Mouse (Mus musculus) c-Kit-positive CD71-positive TER-119-positive erythroid progenitor cells, embryonic 14.5 days (primary cell): Measurements from ENCODE around the gene Klrb1.

ENCODE experiments used
- DNase-seq: peaks from one replicate; pipeline ENCODE4 v3.0.0-alpha.2; 2013; ENCODE audit warnings: low spot score

Klrb1 gene

GRCm38 (mm10) chr6:128734896-128735295 lies 12.0 kb upstream of the Klrb1 start:
- DNase-seq: no peak

DNA sequence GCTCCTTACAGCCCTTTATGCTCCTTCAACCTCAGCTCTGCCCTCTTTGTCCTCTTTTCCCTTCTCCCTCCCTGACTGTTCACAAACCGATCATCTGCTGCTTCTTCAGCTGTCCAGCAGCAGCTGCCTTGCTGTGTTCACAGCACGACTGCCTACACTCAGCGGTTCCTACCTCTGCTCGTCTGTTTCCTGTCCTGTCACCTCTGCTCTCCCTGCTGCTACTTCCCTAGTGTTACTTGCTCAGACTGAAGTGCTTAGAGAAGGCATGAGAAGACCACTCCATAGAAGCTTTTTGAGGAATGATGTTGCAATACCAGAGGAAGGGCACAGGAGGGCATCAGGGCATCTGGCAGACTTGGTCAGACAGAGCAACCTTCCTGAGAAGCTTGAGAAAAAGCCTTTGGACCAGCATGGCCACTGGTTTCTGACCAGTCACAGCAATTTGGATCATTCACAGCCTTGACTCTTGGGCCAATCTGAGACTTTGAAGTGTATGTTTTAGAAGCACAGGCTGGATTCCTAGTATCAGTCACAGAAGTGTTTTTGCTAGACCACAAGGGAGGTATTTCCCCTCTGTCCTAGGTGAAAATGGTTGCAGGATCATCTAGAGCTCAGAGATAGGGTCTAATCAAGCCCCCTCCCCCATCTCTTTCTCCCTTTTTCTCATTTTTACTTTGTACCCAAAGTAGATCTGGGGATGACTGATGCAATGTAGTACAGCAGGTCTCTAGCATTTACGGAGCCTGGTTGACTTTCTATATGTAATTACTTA lies 11.2 kb upstream of the Klrb1 start:
- DNase-seq: no peak

DNA sequence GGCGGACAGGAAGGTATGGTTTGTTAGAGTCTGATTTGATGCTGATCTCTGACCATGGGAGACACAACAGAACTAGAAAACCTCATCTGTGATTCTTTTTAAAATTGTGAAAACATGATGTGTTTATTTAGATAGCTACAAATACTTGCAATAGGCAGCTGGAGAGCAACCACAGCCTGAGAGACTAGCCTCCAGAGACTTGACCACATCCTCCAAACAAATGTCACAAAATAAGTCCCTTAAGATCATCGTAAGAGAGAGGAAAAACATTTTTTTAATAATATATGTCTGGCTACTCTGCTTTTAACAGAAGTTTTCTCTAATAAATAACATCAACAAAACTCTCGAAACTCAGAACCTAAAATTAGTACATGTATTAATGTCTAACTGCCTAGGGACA lies 9.2 kb upstream of the Klrb1 start:
- DNase-seq: no peak

DNA sequence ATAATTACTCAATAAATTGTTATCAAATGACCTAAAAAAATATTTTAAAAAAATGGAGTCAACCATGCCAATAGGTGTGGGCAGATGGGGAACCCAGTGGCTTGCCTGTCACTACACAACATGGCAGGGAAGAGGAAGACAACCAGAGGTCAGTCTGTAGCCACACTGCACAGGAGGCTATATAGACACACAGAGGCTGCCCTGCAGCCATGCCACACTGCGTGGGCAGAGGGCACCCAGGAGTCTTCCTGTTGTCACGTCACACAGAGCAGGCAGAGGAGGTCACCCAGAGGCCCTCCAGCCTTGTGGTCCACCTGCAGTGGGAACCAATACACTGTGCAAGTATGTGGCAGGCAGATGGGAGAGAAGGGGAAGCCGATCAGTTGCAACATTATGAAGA lies 21.2 kb downstream of the Klrb1 start:
- no peak for DNase-seq

- DNase-seq: no peak
These were observed 43.3 kb downstream of the Klrb1 start for GRCm38 (mm10) chr6:128679574-128679973.

DNA sequence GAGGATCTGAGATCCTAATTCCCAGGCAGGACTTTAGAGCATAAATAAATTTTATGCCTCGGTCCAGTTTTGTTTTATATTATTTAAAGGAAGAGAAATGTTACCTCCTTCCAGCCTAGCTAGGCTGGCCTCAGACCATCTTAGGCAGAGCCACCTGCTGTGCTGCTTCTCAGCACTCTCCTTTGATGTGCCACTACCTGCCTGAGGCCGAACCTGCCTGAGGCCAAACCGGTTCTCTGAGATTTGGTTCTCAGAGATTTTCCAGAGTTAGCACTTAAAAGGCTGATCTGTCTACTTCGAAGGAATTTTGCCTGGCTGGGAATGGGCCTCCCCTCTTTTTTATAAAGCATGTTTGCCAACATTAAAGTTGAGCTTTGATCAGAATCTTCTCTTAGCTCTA lies 52.9 kb downstream of the Klrb1 start:
- no peak for DNase-seq

DNA sequence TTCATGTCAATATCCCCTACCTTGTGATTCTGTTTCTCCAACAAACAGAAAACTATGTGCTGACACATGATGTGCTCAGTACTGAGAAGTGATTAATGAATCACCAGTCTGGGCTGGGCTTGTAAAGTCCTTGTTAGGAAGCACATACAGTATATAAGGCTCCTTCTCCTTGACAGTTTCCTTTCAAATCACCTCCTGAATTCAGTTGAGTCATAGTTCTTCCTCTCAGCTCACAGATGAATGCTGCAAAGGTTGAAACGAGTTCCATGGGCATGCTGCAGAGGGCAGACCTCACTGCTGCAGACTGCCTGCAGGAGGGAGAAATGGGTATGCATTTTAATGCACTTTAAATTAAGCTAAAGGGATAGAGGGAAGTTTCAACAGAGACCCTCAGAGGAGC lies 60.7 kb downstream of the Klrb1 start, which contains the start of gene Clec2h:
TSS of gene Clec2h (plus strand) at position 180 of the 400 bp plus-strand sequence.
- DNase-seq: no peak

DNA sequence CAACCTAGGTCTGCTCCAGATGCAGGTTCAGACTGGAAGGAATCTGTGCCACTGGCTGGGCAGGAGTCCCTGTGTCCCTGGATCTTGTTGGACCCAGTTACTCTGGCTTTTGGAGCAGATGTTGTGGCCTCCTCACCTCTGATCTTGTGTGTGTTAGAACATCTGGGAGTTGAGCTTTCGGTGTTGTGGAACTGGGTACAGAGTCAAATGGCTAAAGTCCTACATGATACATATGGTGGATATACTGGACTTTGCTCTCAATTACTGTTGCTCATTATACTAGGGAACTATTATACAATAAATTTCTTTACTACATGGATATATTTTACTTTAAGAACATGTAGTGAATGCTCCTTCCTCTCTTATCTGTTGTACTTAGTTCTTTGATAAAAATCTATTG lies 61.6 kb downstream of the Klrb1 start:
- no peak for DNase-seq
